Mouse (Mus musculus) brown adipose tissue, adult 24 weeks (tissue): Measurements from ENCODE around the gene Snap23. TPM values are rescaled to one million over a fixed set of nuclear protein-coding genes. Genes with fewer than 3 reads are reported as not detected.
"Not testable (repeated sequence)": the region's sequence is repeated elsewhere in the genome, so short reads cannot be mapped to it uniquely, and the experiment has no call there.

Experiments used
- H3K27ac ChIP-seq: fragments of 200-500 bp; replicated peaks from 2 replicates; pipeline ENCODE4 v1.5.1; 2012; ENCODE audit warnings: low read depth, mild to moderate bottlenecking, low read length
- H3K4me1 ChIP-seq: fragments of 200-500 bp; 2 replicates; pipeline ENCODE4 v1.6.1; 2012; ENCODE audit warnings: low read length, mixed read lengths; ENCODE audit not compliant: control insufficient read depth, insufficient read depth, insufficient read length
- H3K4me3 ChIP-seq: fragments of 200-500 bp; 2 replicates; pipeline ENCODE4 v1.5.1; 2012; ENCODE audit warnings: low read depth, mild to moderate bottlenecking, low read length, moderate library complexity; ENCODE audit not compliant: insufficient read depth
- polyA plus RNA-seq: library from polyadenylated mRNA; stranded (reverse); fragments of >200 nt; gene quantifications from 2 replicates; pipeline ENCODE4 v1.2.4, GENCODE M21; 2012; ENCODE audit not compliant: missing spikeins, insufficient read depth, insufficient read length

The Snap23 gene
- polyA plus RNA-seq, result 33.7 and 42.4 TPM in 2 replicates

- Histone ChIP-seq H3K27ac (peak within 1 kb of the TSS; percentile 92), H3K4me3 (peak within 1 kb of the TSS; percentile 97), H3K4me1 (peaks cover 8% of the 10 kb centered on the region)
Observed at GRCm38 (mm10) chr2:120566886-120567797, at the start of gene Snap23. Gene Snap23, plus strand, starts transcription at chr2:120567671.

- Histone ChIP-seq H3K4me1 (no peaks in the 10 kb centered on the region), H3K27ac (no peak overlapping the region), H3K4me3 (no peak overlapping the region)
Observed at GRCm38 (mm10) chr2:120518547-120519210, 48.8 kb upstream of the Snap23 start.

- no peak overlapping the region for H3K27ac ChIP-seq
- H3K4me1 ChIP-seq, result no peaks in the 10 kb centered on the region
- no peak overlapping the region for H3K4me3 ChIP-seq
Observed at GRCm38 (mm10) chr2:120526771-120527170, 40.7 kb upstream of the Snap23 start.

GRCm38 (mm10) chr2:120529531-120529930, 37.9 kb upstream of the Snap23 start:
- Histone ChIP-seq H3K27ac (no peak overlapping the region), H3K4me1 (no peaks in the 10 kb centered on the region), H3K4me3 (no peak overlapping the region)

GRCm38 (mm10) chr2:120531223-120531622, 36.2 kb upstream of the Snap23 start:
- Histone ChIP-seq H3K4me3 (no peak overlapping the region), H3K4me1 (no peaks in the 10 kb centered on the region), H3K27ac (no peak overlapping the region)

GRCm38 (mm10) chr2:120539333-120539732, 28.1 kb upstream of the Snap23 start:
- peak overlapping the region; percentile 44 for H3K27ac ChIP-seq
- H3K4me3 ChIP-seq, result no peak overlapping the region

GRCm38 (mm10) chr2:120539778-120540208, 27.7 kb upstream of the Snap23 start:
- no peaks in the 10 kb centered on the region; the same call in 1 of the 2 replicates for H3K4me1 ChIP-seq
- H3K27ac ChIP-seq, result 0 out of 2 replicates have a peak overlapping the region, but pooled peaks have one; percentile 44
- H3K4me3 ChIP-seq, result no peak overlapping the region

More at GRCm38 (mm10) chr2:120539333-120539732, 28.1 kb upstream of the Snap23 start:
- no peaks in the 10 kb centered on the region; the same call in 1 of the 2 replicates for H3K4me1 ChIP-seq

GRCm38 (mm10) chr2:120544732-120545131, 22.7 kb upstream of the Snap23 start:
- Histone ChIP-seq H3K4me1 (no peaks in the 10 kb centered on the region), H3K4me3 (no peak overlapping the region), H3K27ac (no peak overlapping the region)

- Histone ChIP-seq H3K27ac (no peak overlapping the region), H3K4me3 (no peak overlapping the region), H3K4me1 (peaks cover 3% of the 10 kb centered on the region)
Observed at GRCm38 (mm10) chr2:120556868-120557267, 10.6 kb upstream of the Snap23 start.

GRCm38 (mm10) chr2:120558813-120559212, 8.7 kb upstream of the Snap23 start:
- Histone ChIP-seq H3K27ac (no peak overlapping the region), H3K4me3 (no peak overlapping the region), H3K4me1 (peaks cover 3% of the 10 kb centered on the region)

- Histone ChIP-seq H3K4me3 (no peak overlapping the region), H3K4me1 (peaks cover 3% of the 10 kb centered on the region), H3K27ac (no peak overlapping the region)
Observed at GRCm38 (mm10) chr2:120561524-120561923, 5.9 kb upstream of the Snap23 start.

- 0 out of 2 replicates have a peak overlapping the region, but pooled peaks have one; percentile 75 for H3K27ac ChIP-seq
- H3K4me3 ChIP-seq, result peak overlapping the region; percentile 92
- no peaks in the 10 kb centered on the region; the same call in 1 of the 2 replicates for H3K4me1 ChIP-seq
Observed at GRCm38 (mm10) chr2:120562859-120563234, 4.6 kb upstream of the Snap23 start.

- Histone ChIP-seq H3K4me1 (no peaks in the 10 kb centered on the region; the same call in 1 of the 2 replicates), H3K4me3 (peak within 1 kb of the TSS; percentile 92), H3K27ac (peak within 1 kb of the TSS; percentile 75)
Observed at GRCm38 (mm10) chr2:120563235-120563990, 4.1 kb upstream of the Snap23 start, which contains the start of gene Zfp106. Gene Zfp106, minus strand, starts transcription at chr2:120563843.

- H3K27ac ChIP-seq, H3K4me1 ChIP-seq, H3K4me3 ChIP-seq: not testable (repeated sequence)
Observed at GRCm38 (mm10) chr2:120564548-120565188, 2.8 kb upstream of the Snap23 start.
